Mouse (Mus musculus): ENCODE measurements around the gene Gm13272. TPM values are rescaled to one million over a fixed set of nuclear protein-coding genes. Genes with fewer than 3 reads are reported as not detected.
"Not testable (repeated sequence)": the region's sequence is repeated elsewhere in the genome, so short reads cannot be mapped to it uniquely, and the experiment has no call there.

Gm13272 gene
- polyA plus RNA-seq, 1 experiment from 2014 or later = not detected

GRCm38 (mm10) chr4:88788402-88788801 lies 8.8 kb downstream of the Gm13272 start, which contains the start of gene Gm13277:
Gene Gm13277 (plus strand): TSS chr4:88788632.
- TF ChIP-seq CTCF (IDR thresholded peaks at IDR 0.05; ENCODE audit: low read depth) = peak; percentile 61
- not testable (repeated sequence) for DNase-seq; H3K9ac ChIP-seq (replicated peaks); H3K27me3 ChIP-seq (ENCODE audit: insufficient read depth, low read length); H3K36me3 ChIP-seq (replicated peaks; ENCODE audit: insufficient read depth, low read length); ATAC-seq; H3K27ac ChIP-seq (ENCODE audit: low read depth); H3K9me3 ChIP-seq (ENCODE audit: low read length); H3K4me1 ChIP-seq (ENCODE audit: insufficient read depth); H3K4me3 ChIP-seq (ENCODE audit: low read depth, low read length); H3K4me2 ChIP-seq (ENCODE audit: low read depth, low read length)
- 0% methylated on average over 1 of the region's 28 CpGs for WGBS (ENCODE audit: insufficient replicate concordance)

GRCm38 (mm10) chr4:88791250-88791649 lies 11.6 kb downstream of the Gm13272 start, which contains the start of gene Gm13278:
Gene Gm13278 (plus strand): TSS chr4:88791550.
- not testable (repeated sequence) for H3K4me3 ChIP-seq (ENCODE audit: low read depth, low read length); H3K36me3 ChIP-seq (replicated peaks; ENCODE audit: insufficient read depth, low read length); DNase-seq; H3K4me2 ChIP-seq (ENCODE audit: low read depth, low read length); H3K27me3 ChIP-seq (ENCODE audit: insufficient read depth, low read length); H3K4me1 ChIP-seq (ENCODE audit: insufficient read depth); H3K9ac ChIP-seq (replicated peaks); ATAC-seq; H3K9me3 ChIP-seq (ENCODE audit: low read length); H3K27ac ChIP-seq (ENCODE audit: low read depth)
- WGBS (ENCODE audit: insufficient replicate concordance) = no CpG with 5 or more reads among the region's 28 CpGs

- H3K9ac ChIP-seq (replicated peaks); H3K27ac ChIP-seq (ENCODE audit: low read depth); H3K9me3 ChIP-seq (ENCODE audit: low read length); H3K4me2 ChIP-seq (ENCODE audit: low read depth, low read length); ATAC-seq; H3K4me3 ChIP-seq (ENCODE audit: low read depth, low read length); DNase-seq; H3K27me3 ChIP-seq (ENCODE audit: insufficient read depth, low read length); H3K36me3 ChIP-seq (replicated peaks; ENCODE audit: insufficient read depth, low read length); H3K4me1 ChIP-seq (ENCODE audit: insufficient read depth): not testable (repeated sequence)
- TF ChIP-seq CTCF (IDR thresholded peaks at IDR 0.05; ENCODE audit: low read depth) = peak; percentile 44
- 0% methylated on average over 2 of the region's 52 CpGs for WGBS (ENCODE audit: insufficient replicate concordance)
These were observed 14.5 kb downstream of the Gm13272 start, which contains the start of gene Gm13275 for GRCm38 (mm10) chr4:88793936-88794675. Gene Gm13275 (plus strand): TSS chr4:88794487.

- not testable (repeated sequence) for H3K9me3 ChIP-seq (ENCODE audit: low read length); H3K4me1 ChIP-seq (ENCODE audit: insufficient read depth); H3K4me2 ChIP-seq (ENCODE audit: low read depth, low read length); H3K27me3 ChIP-seq (ENCODE audit: insufficient read depth, low read length); H3K36me3 ChIP-seq (replicated peaks; ENCODE audit: insufficient read depth, low read length); H3K27ac ChIP-seq (ENCODE audit: low read depth); H3K4me3 ChIP-seq (ENCODE audit: low read depth, low read length); ATAC-seq; H3K9ac ChIP-seq (replicated peaks); DNase-seq
- no CpG with 5 or more reads among the region's 28 CpGs for WGBS (ENCODE audit: insufficient replicate concordance)
These were observed 17.4 kb downstream of the Gm13272 start, which contains the start of gene Gm13279 for GRCm38 (mm10) chr4:88797097-88797496. Gene Gm13279 (plus strand): TSS chr4:88797397.

GRCm38 (mm10) chr4:88799365-88799764 lies 19.7 kb downstream of the Gm13272 start, which contains the start of gene Gm13285:
Gene Gm13285 (plus strand): TSS chr4:88799665.
- H3K27ac ChIP-seq (ENCODE audit: low read depth); H3K4me3 ChIP-seq (ENCODE audit: low read depth, low read length); H3K27me3 ChIP-seq (ENCODE audit: insufficient read depth, low read length); DNase-seq; H3K4me2 ChIP-seq (ENCODE audit: low read depth, low read length); H3K36me3 ChIP-seq (replicated peaks; ENCODE audit: insufficient read depth, low read length); H3K9me3 ChIP-seq (ENCODE audit: low read length); H3K4me1 ChIP-seq (ENCODE audit: insufficient read depth); H3K9ac ChIP-seq (replicated peaks); ATAC-seq: not testable (repeated sequence)
- 0% methylated on average over 1 of the region's 7 CpGs for WGBS (ENCODE audit: insufficient replicate concordance)

GRCm38 (mm10) chr4:88802954-88803353 lies 23.3 kb downstream of the Gm13272 start, which contains the start of gene Gm13287:
Gene Gm13287 (plus strand): TSS chr4:88803254.
- DNase-seq; H3K36me3 ChIP-seq (replicated peaks; ENCODE audit: insufficient read depth, low read length); H3K4me1 ChIP-seq (ENCODE audit: insufficient read depth); H3K4me3 ChIP-seq (ENCODE audit: low read depth, low read length); ATAC-seq; H3K27ac ChIP-seq (ENCODE audit: low read depth); H3K4me2 ChIP-seq (ENCODE audit: low read depth, low read length); H3K9ac ChIP-seq (replicated peaks); H3K27me3 ChIP-seq (ENCODE audit: insufficient read depth, low read length); H3K9me3 ChIP-seq (ENCODE audit: low read length): not testable (repeated sequence)
- no CpG with 5 or more reads among the region's 29 CpGs for WGBS (ENCODE audit: insufficient replicate concordance)

GRCm38 (mm10) chr4:88805231-88805630 lies 25.6 kb downstream of the Gm13272 start, which contains the start of gene Gm13288:
Gene Gm13288 (plus strand): TSS chr4:88805531.
- not testable (repeated sequence) for H3K27ac ChIP-seq (ENCODE audit: low read depth); DNase-seq; H3K27me3 ChIP-seq (ENCODE audit: insufficient read depth, low read length); H3K9ac ChIP-seq (replicated peaks); ATAC-seq; H3K36me3 ChIP-seq (replicated peaks; ENCODE audit: insufficient read depth, low read length); H3K4me3 ChIP-seq (ENCODE audit: low read depth, low read length); H3K9me3 ChIP-seq (ENCODE audit: low read length); H3K4me1 ChIP-seq (ENCODE audit: insufficient read depth); H3K4me2 ChIP-seq (ENCODE audit: low read depth, low read length)
- no CpG with 5 or more reads among the region's 8 CpGs for WGBS (ENCODE audit: insufficient replicate concordance)
